Mouse (Mus musculus): ENCODE measurements around the gene Klhdc7b. TPM values are rescaled to one million over a fixed set of nuclear protein-coding genes. Genes with fewer than 3 reads are reported as not detected.
A peak's percentile ranks its signal among the peaks of the same experiment; 100 is the strongest.

Gene Klhdc7b
- not detected in 2 replicates for polyA plus RNA-seq (2016; fragmentation: Nextera tagmentation; extraction: Ambion mirVana)

- no peaks in the 10 kb centered on the region for H3K36me3 ChIP-seq
- H3K4me1 ChIP-seq = peaks cover under 1% of the 10 kb centered on the region; the same call in 1 of the 2 replicates
- H3K9me3 ChIP-seq = no peaks in the 10 kb centered on the region
- H3K27me3 ChIP-seq (replicated peaks) = peaks cover 7% of the 10 kb centered on the region
- H3K4me2 ChIP-seq (replicated peaks) = no peak within 1 kb of the TSS
- no peak within 1 kb of the TSS for H3K4me3 ChIP-seq
- H3K9ac ChIP-seq = no peak within 1 kb of the TSS
- no peak within 1 kb of the TSS for H3K27ac ChIP-seq
- no peak for ATAC-seq (ENCODE audit: low FRiP score, low read depth)
- 89% methylated on average over 7 of the region's 7 CpGs for WGBS
Observed at GRCm38 (mm10) chr15:89384617-89385016, at the start of gene Klhdc7b. TSS of gene Klhdc7b (plus strand) at chr15:89384917.

- H3K9me3 ChIP-seq = no peaks in the 10 kb centered on the region
- H3K36me3 ChIP-seq = no peaks in the 10 kb centered on the region
- H3K4me2 ChIP-seq (replicated peaks) = no peak overlapping the region
- WGBS = 89% methylated on average over 14 of the region's 14 CpGs
- ATAC-seq (ENCODE audit: low FRiP score, low read depth) = no peak
- no peak overlapping the region for H3K9ac ChIP-seq
- H3K27ac ChIP-seq = no peak overlapping the region
- H3K27me3 ChIP-seq (replicated peaks) = no peaks in the 10 kb centered on the region
- H3K4me3 ChIP-seq = no peak overlapping the region
- H3K4me1 ChIP-seq = no peaks in the 10 kb centered on the region
Observed at GRCm38 (mm10) chr15:89336422-89336821, 48.3 kb upstream of the Klhdc7b start.

DNA sequence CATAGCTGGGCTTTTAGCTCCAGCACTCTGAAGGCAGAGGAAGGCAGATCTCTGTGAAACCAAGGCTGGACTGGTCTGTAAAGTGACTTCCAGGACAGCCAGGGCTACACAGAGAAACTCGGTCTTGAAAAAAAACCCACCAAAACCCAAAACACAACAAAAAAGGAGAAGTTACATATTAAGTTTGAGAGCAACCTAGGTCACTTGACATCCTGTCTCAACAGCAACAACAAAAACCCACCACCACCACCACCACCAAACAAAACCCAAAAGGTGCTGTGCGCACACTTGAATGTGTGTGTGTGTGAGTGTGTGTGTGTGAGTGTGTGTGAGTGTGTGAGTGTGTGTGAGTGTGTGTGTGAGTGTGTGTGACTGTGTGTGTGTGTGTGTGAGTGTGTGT is 45.0 kb upstream of the Klhdc7b start:
- Histone ChIP-seq H3K4me1 (no peaks in the 10 kb centered on the region), H3K9me3 (no peaks in the 10 kb centered on the region), H3K27me3 (replicated peaks) (no peaks in the 10 kb centered on the region), H3K4me3 (no peak overlapping the region), H3K4me2 (replicated peaks) (no peak overlapping the region), H3K36me3 (no peaks in the 10 kb centered on the region), H3K9ac (no peak overlapping the region), H3K27ac (no peak overlapping the region)
- WGBS = 84% methylated on average over 2 of the region's 2 CpGs
- no peak for ATAC-seq (ENCODE audit: low FRiP score, low read depth)

GRCm38 (mm10) chr15:89340136-89340535 is 44.6 kb upstream of the Klhdc7b start:
- no peak overlapping the region for H3K4me2 ChIP-seq (replicated peaks)
- no peak overlapping the region for H3K4me3 ChIP-seq
- H3K9me3 ChIP-seq = no peaks in the 10 kb centered on the region
- WGBS = 85% methylated on average over 3 of the region's 3 CpGs
- no peaks in the 10 kb centered on the region for H3K36me3 ChIP-seq
- no peak overlapping the region for H3K9ac ChIP-seq
- ATAC-seq (ENCODE audit: low FRiP score, low read depth) = no peak
- no peaks in the 10 kb centered on the region for H3K27me3 ChIP-seq (replicated peaks)
- no peak overlapping the region for H3K27ac ChIP-seq
- no peaks in the 10 kb centered on the region for H3K4me1 ChIP-seq

GRCm38 (mm10) chr15:89341678-89342077 is 43.0 kb upstream of the Klhdc7b start:
- ATAC-seq (ENCODE audit: low FRiP score, low read depth) = no peak
- Histone ChIP-seq H3K4me3 (no peak overlapping the region), H3K4me2 (replicated peaks) (no peak overlapping the region), H3K36me3 (no peaks in the 10 kb centered on the region), H3K9me3 (no peaks in the 10 kb centered on the region), H3K27ac (no peak overlapping the region), H3K27me3 (replicated peaks) (no peaks in the 10 kb centered on the region), H3K4me1 (no peaks in the 10 kb centered on the region), H3K9ac (no peak overlapping the region)
- WGBS = 48% methylated on average over 1 of the region's 1 CpGs

GRCm38 (mm10) chr15:89343325-89343724 is 41.4 kb upstream of the Klhdc7b start:
- Histone ChIP-seq H3K4me2 (replicated peaks) (no peak overlapping the region), H3K9me3 (no peaks in the 10 kb centered on the region), H3K27me3 (replicated peaks) (no peaks in the 10 kb centered on the region), H3K36me3 (no peaks in the 10 kb centered on the region), H3K4me3 (no peak overlapping the region), H3K4me1 (no peaks in the 10 kb centered on the region), H3K9ac (no peak overlapping the region), H3K27ac (no peak overlapping the region)
- no peak for ATAC-seq (ENCODE audit: low FRiP score, low read depth)
- WGBS = 84% methylated on average over 3 of the region's 3 CpGs

DNA sequence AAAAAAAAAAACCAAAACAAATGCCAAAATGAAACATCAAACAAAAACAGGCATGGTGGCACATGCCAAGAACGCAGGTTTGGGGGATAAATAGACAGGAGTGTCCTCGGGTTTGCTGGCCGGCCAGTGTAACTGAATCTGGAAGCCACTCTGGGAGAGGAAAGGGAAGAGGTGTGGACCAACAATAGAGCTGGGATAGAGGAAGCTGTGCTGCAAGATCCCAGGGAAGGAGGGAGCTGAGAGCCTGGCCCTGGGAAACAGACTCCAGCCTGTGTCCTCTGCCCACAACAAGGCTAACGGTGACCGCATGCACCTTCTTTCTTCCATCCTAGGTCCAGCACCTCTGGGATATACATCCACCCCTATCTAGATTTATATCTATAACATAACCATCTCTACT is 34.3 kb upstream of the Klhdc7b start:
- no peak overlapping the region for H3K4me3 ChIP-seq
- 85% methylated on average over 5 of the region's 5 CpGs for WGBS

GRCm38 (mm10) chr15:89351302-89351701 is 33.4 kb upstream of the Klhdc7b start:
- Histone ChIP-seq H3K4me3 (no peak overlapping the region), H3K9me3 (no peaks in the 10 kb centered on the region), H3K36me3 (peaks cover 39% of the 10 kb centered on the region), H3K4me2 (replicated peaks) (no peak overlapping the region), H3K9ac (no peak overlapping the region), H3K27me3 (replicated peaks) (no peaks in the 10 kb centered on the region), H3K27ac (no peak overlapping the region), H3K4me1 (peaks cover 12% of the 10 kb centered on the region)
- 89% methylated on average over 15 of the region's 15 CpGs for WGBS
- ATAC-seq (ENCODE audit: low FRiP score, low read depth) = no peak

More for the DNA sequence above, 34.3 kb upstream of the Klhdc7b start:
- no peak overlapping the region for H3K4me2 ChIP-seq (replicated peaks)
- H3K9ac ChIP-seq = no peak overlapping the region
- H3K36me3 ChIP-seq = peaks cover 39% of the 10 kb centered on the region
- no peaks in the 10 kb centered on the region for H3K27me3 ChIP-seq (replicated peaks)
- H3K9me3 ChIP-seq = no peaks in the 10 kb centered on the region
- ATAC-seq (ENCODE audit: low FRiP score, low read depth) = no peak
- no peak overlapping the region for H3K27ac ChIP-seq
- H3K4me1 ChIP-seq = peaks cover 12% of the 10 kb centered on the region

DNA sequence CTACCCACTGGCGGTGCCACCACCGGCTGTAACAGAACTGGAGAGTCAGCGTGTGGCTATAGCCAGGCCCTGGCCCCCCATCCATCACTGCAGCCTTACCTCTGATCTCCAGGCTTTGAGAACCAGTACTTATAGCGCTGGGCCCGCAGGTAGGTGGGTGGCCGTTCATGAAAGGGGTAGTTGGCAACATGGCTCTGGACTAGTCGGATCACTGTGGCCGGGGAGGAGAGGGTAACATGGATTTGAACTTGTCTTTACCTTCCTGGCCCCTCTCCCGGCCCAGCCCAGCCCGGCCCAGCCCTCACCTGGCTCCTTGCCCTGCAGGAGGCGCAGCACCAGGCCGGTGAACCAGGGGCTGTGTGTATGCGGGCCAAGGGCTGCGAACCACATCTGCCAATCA is 32.7 kb upstream of the Klhdc7b start:
- Histone ChIP-seq H3K4me3 (no peak overlapping the region), H3K9ac (no peak overlapping the region), H3K4me2 (replicated peaks) (no peak overlapping the region), H3K9me3 (no peaks in the 10 kb centered on the region), H3K27me3 (replicated peaks) (no peaks in the 10 kb centered on the region), H3K27ac (no peak overlapping the region), H3K4me1 (peaks cover 15% of the 10 kb centered on the region), H3K36me3 (peaks cover 39% of the 10 kb centered on the region)
- WGBS = 94% methylated on average over 14 of the region's 14 CpGs
- ATAC-seq (ENCODE audit: low FRiP score, low read depth) = no peak

GRCm38 (mm10) chr15:89352795-89353194 is 31.9 kb upstream of the Klhdc7b start:
- no peak overlapping the region for H3K4me3 ChIP-seq
- 97% methylated on average over 12 of the region's 12 CpGs for WGBS
- no peak for ATAC-seq (ENCODE audit: low FRiP score, low read depth)
- no peak overlapping the region for H3K27ac ChIP-seq
- H3K4me2 ChIP-seq (replicated peaks) = no peak overlapping the region
- H3K9ac ChIP-seq = no peak overlapping the region
- peaks cover 39% of the 10 kb centered on the region for H3K36me3 ChIP-seq
- peaks cover 19% of the 10 kb centered on the region for H3K4me1 ChIP-seq
- no peaks in the 10 kb centered on the region for H3K27me3 ChIP-seq (replicated peaks)
- H3K9me3 ChIP-seq = no peaks in the 10 kb centered on the region

GRCm38 (mm10) chr15:89353837-89354236 is 30.9 kb upstream of the Klhdc7b start:
- WGBS = 94% methylated on average over 16 of the region's 16 CpGs
- no peak overlapping the region for H3K27ac ChIP-seq
- no peaks in the 10 kb centered on the region for H3K9me3 ChIP-seq
- H3K27me3 ChIP-seq (replicated peaks) = no peaks in the 10 kb centered on the region
- peaks cover 43% of the 10 kb centered on the region for H3K36me3 ChIP-seq
- H3K4me2 ChIP-seq (replicated peaks) = peak overlapping the region; percentile 79
- H3K9ac ChIP-seq = no peak overlapping the region
- no peak for ATAC-seq (ENCODE audit: low FRiP score, low read depth)
- 0 out of 2 replicates have a peak overlapping the region, but pooled peaks have one; percentile 78 for H3K4me3 ChIP-seq
- peaks cover 19% of the 10 kb centered on the region for H3K4me1 ChIP-seq

DNA sequence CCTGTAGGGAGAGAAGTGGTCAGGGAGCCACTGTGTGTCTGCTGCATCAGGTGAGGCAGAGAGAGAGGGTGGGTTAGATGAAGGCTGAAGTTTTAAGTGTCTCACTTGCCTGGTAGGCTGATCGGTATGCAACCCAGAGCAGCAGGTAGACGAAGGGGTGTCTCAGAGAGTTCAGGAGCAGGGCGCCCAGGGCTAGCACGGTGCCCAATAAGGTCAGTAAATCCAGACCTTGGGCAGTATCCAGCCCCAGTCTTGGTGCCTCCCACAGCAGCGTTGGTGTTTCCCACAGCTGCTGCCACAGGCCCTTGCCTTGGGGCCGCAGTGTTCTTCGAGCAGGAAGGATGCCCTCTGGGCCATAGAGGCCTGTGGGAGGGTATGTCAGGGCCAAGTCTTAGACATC is 30.3 kb upstream of the Klhdc7b start:
- Histone ChIP-seq H3K27me3 (replicated peaks) (no peaks in the 10 kb centered on the region), H3K4me2 (replicated peaks) (peak overlapping the region; percentile 79), H3K36me3 (peaks cover 43% of the 10 kb centered on the region), H3K4me3 (peak overlapping the region; percentile 78), H3K4me1 (peaks cover 19% of the 10 kb centered on the region), H3K9ac (peak overlapping the region; percentile 80), H3K9me3 (no peaks in the 10 kb centered on the region), H3K27ac (no peak overlapping the region)
- 88% methylated on average over 7 of the region's 7 CpGs for WGBS
- ATAC-seq (ENCODE audit: low FRiP score, low read depth) = no peak
